Mouse (Mus musculus): ENCODE measurements around the gene Dusp28. TPM values are rescaled to one million over a fixed set of nuclear protein-coding genes. Genes with fewer than 3 reads are reported as not detected.

The Dusp28 gene
- 10 to 100 TPM; 14.3 to 14.5 TPM for total RNA-seq (2021)
- long read RNA-seq, experiment 1, transcript Dusp28-201 (2 exons, 1,314 nt), result major isoform, 6 of 6 reads
- long read RNA-seq, experiment 1, partial matches to known transcripts, result 0 of 6 reads
- long read RNA-seq, experiment 1, other reads (novel, unspliced or antisense), result 0 of 6 reads
- long read RNA-seq, experiment 2, transcript Dusp28-201 (2 exons, 1,314 nt), result major isoform, 34 of 37 reads
- long read RNA-seq, experiment 2, partial matches to known transcripts, result 0 of 37 reads
- long read RNA-seq, experiment 2, other reads (novel, unspliced or antisense), result 3 of 37 reads

DNA sequence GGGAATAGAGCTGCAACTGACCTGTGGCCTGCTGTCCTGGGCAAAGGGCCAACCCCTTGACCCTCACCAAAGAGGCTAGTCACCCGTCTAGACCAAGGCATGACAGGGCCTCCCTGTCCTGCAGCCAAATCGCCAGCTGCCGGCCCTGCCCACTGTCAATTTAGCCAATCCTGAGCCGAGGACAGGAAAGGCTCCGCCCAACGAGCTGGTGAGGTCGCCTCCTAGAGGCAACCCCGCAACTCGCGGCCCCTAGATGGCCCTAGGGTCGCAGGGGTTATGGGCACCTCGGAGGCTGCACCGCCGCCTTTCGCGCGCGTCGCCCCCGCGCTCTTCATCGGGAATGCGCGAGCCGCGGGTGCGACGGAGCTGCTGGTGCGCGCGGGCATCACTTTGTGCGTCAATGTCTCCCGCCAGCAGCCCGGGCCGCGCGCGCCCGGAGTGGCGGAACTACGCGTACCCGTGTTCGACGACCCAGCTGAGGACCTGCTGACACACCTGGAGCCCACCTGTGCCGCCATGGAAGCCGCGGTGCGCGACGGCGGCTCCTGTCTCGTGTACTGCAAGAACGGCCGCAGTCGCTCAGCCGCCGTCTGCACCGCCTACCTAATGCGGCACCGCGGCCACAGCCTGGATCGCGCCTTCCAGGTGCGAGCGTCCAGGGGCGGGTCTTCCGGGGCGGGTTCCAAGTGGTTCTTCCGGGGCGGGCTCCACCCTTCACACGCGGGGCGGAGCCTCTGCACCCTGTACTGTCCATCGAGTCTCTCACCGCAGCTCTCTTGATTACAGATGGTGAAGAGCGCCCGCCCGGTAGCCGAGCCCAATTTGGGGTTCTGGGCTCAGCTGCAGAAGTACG, at the start of gene Dusp28:
TSS of gene Dusp28 (plus strand) at position 203 of the 853 bp plus-strand sequence.
- DNase-seq (ENCODE audit: low spot score in 2 of 2), result peak; percentile 81 to 82

DNA sequence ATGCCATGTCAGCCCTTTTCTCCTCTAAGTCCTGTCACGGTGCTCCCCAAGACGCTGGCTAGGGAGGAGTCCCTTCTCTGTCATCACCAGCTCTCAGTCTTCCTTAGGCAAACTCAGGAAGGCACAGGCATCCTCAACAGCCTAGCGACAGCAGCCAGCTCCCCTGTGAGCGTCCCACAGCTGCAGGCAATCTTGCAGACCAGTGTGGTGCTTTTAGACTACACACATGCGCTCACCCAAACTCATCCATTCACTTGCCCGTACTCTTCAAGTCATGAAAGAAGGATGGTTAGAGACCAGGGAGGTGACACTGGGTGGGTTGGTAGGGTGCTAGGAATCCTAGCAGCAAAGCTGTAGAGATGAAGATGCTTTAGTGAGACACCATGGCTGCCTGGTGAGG, 45.3 kb upstream of the Dusp28 start:
- DNase-seq (ENCODE audit: low spot score in 2 of 2), result no peak

DNA sequence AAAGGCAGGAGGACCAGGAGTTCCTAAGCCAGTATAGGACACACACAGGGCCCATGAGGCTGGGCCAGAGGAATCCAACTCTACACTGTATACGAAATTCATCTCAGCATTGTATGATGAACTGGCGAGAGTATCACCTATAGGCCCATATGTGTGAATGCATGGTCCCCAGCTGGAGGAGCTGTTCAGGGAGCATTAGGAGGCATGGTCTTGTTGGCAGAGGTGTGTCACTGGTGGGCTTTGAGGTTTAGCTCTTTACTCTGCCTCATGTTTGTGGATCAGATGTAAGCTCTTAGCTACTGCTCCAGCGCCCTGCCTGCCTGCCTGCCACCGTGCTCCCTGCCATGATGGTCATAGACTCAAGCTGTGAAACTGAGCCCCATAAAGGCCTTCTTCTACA, 43.5 kb upstream of the Dusp28 start:
- DNase-seq (ENCODE audit: low spot score in 2 of 2), result no peak

DNA sequence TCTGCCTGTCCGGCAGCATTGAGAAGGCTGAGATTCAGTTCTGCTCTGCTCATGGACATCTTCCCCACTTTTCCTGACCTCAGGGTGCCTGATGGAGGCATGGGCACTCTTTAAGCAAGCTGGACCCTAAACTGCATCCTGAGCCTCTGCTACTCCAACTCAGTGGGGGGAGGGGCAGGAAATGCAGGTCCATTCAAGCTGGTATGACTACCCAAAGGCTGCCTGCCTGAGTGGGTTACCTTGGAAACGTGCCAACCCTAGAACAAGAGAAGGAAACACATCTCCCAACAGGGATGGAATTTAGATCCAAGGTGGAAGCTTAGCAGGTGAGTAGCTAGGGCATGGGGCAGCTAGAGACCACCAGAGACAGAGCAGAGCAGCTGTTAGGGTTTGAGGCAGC, 40.6 kb upstream of the Dusp28 start:
- DNase-seq (ENCODE audit: low spot score in 2 of 2), result no peak

DNA sequence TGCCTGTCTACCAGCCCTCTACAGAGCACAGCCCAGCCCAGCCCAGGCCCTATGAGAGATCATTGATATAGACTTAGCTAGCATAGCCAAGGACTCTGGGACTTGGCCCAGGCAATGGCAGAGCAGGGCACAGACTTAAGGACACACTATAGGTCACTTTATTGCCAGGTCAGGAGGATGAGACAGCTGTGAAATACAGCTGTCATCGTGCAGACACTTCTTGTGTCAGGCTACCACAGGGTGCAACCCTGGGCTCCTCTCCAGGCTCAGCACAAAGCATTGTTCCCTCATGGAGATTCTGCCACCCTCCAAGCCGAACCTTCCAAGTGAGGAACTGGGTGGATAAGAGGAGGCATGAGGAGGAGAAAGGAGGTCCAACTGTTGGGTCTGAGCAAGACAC, 36.8 kb upstream of the Dusp28 start:
- DNase-seq (ENCODE audit: low spot score in 2 of 2), result no peak

DNA sequence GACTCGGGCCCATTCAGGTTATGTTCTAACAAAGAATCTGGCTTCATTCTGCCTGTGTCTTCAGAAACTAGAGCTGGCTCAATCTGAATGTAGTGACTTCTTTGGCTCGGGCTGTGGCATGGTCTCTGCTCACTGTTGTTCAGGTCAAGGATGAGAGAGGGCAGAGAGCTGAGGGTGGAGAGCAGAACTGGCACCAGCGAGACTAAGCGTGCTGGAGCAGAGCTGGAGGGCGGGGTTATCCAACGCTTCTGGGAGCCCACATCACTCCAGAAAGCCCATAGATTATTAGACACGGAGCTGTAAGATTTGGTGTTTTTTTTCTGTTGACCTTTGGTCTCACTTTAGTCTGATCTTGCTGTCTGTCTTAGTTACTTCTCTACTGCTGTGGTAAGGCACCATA, 34.1 kb upstream of the Dusp28 start:
- DNase-seq (ENCODE audit: low spot score in 2 of 2), result no peak

DNA sequence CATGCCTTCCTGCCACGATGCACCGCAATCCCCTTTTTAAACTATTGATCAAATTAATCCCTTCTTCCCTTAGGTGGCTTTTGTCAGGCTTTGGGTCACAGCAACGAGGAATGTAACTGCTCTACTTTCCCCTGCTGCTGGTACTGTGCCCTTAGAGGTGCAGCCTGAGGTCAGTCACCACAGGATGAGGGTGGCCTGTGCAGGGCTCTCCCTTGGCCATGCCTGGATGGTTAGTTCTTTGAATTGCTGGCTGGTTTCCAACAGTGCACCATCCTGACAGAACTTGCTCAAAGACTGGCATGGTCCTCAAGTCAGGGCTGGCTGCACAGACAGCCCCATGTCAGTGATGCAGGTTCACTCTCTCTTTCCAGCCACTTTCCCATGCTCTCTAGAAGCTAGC, 32.8 kb upstream of the Dusp28 start:
- DNase-seq (ENCODE audit: low spot score in 2 of 2), result no peak

DNA sequence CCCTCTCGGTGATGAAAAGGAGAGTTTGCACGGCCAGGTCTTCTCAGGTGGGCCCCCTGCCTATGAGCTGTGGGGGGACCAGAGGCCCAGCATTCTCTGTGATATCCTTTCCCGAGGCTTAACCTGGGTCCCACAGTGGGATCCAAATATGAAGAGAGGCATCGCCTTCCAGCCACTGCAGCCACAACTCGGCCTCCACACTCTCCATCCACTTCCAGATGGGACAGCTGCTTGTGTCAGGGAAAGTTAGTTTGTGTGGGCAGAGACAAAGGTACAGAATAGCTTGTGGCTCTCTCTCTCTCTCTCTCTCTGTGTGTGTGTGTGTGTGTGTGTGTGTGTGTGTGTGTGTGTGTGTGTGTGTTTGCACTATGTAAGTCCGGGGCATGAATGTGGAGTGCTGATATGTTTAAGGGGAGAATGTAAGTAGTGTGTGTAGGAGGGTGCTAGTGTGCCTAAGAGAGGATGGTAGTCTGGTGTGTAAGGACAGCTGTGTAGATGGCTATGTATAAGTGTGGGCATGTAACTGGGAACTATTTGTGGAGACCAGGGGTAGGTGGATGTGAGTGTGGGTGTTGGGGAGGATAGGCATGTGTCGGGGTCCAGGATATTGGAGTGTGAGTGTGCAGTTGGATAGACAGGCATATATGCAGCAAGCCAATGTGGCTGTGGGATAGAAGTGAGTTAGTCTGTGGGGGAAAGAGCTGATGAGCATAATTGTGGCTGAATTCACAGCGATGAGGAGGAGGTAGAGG, 31.2 kb upstream of the Dusp28 start:
- no peak for DNase-seq (ENCODE audit: low spot score in 2 of 2)

DNA sequence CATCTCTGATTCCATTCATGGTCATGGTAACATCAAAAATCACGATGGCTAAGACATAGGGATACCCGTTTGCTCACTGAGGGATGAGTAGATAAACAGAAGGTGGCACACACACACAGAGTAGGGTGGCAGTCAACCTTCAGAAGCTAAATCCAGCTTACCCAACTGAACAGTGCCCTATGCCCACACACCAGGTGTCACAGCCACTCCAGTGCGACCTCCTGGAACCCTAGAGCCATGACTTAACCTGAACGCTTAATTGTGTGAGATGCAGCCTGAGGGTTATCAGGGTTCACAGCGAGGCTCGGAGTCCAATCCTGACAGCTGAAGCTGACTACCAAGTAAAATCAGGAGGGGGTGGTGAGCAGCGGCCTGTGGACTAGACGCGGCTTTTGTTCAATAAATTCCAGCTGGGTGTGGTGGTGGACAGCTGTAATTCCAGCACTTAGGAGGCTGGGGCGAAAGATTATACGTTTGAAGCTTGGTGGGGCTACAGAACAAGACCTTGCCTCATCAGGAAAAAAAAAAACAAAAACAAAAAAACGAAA, 29.3 kb upstream of the Dusp28 start:
- DNase-seq (ENCODE audit: low spot score in 2 of 2), result no peak

DNA sequence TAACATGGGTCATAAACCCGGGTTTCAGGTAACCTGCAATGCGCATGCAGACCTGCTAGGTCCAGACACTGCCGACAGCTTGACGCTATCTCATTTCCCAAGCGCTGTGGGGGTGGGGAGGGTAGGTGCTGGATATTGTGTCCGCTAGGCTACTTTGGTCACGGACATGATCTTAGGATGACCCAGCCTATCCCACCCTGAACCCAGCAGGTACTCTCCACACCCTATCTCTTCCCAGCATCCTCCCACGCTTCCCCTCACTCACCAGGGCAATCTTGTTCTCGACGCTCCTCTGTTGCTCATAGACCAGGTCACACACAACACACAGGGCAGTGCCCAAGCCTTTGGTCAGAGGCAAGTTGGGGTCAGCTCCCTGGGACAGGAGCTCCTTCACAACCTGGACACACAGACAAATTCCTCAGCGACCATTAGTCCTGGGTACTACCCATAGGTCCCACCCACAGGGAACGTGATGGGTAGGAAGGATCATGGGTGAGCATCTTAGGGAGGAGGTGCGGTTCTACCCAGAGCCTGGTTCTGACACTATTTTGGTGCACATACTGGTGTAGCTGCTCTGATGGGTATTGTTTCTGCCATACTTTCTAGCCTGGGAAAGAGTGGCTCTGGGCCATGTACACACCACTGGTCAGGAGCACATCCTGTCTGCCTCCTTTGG, 28.6 kb upstream of the Dusp28 start:
- DNase-seq (ENCODE audit: low spot score in 2 of 2), result no peak

DNA sequence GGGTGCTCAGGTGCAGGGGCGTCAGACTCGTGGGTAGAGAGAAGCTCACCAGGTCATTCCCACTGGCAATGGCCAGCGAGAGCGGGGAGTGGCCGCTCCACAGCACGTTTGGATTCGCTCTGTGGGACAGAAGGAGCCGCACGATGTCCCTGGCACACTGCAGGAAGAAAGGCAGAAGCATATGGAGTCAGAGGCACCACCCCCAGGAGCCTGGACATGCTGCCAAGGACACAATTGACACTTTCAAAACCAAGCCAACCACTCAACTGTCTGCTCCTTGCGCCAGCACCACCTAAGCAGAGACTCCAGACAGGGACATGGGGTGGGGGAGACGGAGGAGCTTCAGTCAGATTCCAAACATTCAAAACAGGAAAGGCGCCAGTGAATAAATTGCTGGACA, 27.5 kb upstream of the Dusp28 start:
- DNase-seq (ENCODE audit: low spot score in 2 of 2), result no peak

DNA sequence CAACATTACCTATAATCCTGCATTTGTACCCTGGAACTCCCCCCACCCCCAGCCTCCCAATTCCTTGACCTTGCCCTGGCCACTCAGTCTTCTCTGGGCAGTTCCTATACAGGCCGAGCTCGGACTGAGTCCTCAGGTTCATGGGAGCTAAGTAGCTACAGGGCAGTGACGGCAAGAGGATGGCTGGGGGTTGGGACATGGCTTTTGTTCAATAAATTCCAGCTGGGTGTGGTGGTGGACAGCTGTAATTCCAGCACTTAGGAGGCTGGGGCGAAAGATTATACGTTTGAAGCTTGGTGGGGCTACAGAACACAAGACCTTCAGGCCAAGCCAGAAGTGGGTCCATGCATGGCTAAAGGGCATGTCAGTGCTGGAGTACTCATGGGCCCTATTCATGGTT, 26.7 kb upstream of the Dusp28 start:
- DNase-seq (ENCODE audit: low spot score in 2 of 2), result no peak

DNA sequence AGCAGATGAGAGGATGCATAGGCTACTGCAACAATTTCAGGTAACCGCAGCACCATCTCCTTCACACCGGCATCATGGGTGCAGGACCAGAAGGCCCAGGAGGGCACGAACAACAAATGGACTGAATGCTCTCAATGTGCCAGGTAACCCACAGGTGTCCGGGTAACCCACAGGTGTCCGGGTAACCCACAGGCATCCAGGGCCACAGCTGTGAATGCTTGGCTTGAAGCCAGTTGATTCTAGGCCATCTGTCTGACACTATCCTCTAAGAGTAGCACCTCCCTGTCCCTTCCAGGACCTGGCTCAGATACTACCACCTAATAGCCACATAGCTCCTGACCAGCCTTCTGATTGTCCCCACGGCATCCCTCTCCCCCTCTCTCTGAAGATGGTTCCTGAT, 24.8 kb upstream of the Dusp28 start:
- DNase-seq (ENCODE audit: low spot score in 2 of 2), result no peak

DNA sequence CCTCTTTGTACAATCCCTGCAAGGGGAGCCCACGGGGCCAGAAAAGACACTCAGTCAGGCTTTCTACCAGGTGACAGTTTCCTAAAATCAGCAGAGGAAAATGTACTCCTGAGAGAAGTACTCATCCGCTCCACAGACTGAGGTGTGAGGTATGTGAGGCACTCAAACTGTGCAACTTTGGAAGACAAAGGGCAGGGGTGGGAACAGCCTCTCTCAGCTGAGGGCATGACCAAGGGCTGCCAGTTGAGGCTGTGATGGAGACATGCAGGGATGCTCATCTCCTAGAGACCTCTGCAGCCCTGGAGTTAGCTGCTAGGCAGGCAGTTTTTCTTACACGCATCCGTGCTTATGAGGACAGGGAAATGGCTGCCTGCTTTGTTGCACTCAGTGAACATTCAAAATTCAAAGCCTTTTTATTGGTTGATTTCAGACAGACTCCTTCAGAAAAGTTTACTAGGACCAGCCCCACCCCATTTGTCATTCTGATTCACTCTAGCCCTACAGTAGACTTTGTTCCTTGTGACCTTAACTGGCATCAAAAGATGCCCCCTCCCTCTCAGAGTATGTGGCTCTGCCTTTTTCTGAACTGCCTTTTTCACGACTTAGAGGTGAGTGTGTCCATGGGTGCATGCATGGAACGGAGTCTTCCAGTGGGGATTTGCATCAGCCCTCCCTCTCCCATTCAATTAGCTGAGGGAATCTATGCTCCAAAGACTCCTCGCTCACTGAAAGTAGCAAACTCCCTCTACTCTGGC, 17.7 kb upstream of the Dusp28 start:
- no peak for DNase-seq (ENCODE audit: low spot score in 2 of 2)

DNA sequence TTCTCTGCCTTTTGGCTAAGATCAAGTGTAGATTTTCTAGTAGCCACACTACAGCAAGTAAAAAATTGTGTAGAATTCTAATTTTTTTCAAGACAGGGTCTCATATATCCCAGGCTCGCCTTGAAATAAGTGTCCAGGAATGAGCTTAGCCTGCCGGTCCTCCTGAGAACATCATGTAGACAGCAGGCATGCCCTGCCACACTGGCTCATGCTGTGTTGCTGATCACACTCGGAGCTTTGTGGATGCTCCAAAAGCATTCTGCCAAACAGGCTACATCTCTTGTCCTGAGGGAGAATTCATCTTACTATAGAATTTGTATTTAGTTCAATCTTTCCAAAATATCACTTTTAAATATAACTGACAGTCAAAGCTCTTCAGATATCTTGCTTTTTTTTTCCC, 14.0 kb upstream of the Dusp28 start:
- DNase-seq (ENCODE audit: low spot score in 2 of 2), result no peak

DNA sequence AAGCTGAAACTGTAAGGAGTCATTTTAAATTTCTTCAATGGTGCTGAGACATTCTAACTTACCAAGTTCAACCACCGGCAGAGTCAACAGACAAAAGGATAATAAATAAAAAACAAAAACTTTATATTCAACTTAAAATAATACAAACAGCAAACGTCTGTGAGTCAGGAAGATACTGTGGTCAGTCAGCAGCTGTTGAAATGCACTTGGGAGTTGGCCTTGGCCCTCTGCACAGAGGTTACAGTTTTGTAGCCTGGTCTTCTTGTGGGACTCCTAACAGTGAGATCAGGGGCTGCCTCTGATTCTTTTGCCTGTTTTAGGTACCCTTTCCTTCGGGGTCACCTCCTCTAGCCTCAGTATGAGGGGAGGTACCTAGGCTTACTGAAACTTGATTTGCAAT, 12.9 kb upstream of the Dusp28 start:
- DNase-seq (ENCODE audit: low spot score in 2 of 2), result no peak

DNA sequence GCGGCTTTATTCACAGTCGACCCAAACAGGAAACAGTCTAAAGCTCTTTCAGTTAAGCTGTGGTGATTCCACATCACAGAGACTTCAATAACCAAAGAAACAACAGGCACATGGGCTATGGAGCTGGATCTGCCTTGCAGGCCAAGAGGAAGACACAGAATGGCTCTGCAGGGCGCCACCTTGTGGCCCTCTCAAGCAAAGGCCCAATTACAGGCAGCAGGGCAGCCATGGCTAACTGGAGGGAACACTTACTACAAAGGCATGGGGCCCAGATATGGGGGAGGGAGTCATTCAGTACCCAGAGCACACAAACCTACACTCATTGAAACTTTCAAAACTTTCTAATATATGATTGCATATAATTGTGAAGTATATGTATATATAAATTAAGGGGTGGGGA, 11.7 kb upstream of the Dusp28 start:
- DNase-seq (ENCODE audit: low spot score in 2 of 2), result peak; percentile 62 to 68

DNA sequence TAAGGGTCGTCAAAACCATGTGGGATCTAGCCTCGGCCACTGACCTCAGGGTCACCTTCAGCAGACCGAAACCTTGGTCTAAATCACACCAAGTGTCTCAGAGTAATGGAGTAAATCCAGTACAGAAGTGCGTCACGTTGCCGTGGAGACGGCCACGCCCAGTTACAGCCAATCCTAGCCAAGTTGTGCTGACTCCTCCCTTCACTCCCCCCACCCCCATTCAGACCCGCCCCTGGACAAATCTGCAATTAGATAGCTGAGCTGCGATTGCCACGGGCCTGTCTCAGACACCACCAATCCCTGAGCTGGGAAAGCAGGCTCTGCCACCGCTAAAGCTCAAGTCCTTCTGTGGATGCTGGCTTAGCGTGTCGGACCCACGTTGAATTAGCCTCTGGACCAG, 4.0 kb upstream of the Dusp28 start, which contains the start of gene Ankmy1:
TSS of gene Ankmy1 (minus strand) at position 121 of the 400 bp plus-strand sequence.
- DNase-seq (ENCODE audit: low spot score in 2 of 2), result peak; percentile 42 to 47

DNA sequence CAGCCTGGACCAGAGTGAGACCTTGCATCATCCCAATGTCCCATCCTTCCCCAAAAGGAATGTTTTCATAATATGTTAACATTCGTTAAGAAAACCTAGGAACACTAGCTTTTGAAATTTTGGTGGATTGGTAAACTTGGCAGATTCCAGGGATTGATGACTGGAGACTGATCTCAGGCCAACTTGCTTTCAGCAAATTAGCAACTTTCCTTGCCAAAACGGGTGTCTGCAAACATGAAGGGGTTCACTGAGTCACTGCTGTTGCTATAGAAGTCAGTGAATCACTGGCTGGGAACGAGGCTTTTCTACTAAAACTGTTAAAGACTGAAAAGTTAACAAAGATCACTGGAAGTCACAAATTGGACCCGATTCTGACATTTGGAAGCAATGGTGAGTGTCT, 3.2 kb upstream of the Dusp28 start:
- no peak for DNase-seq (ENCODE audit: low spot score in 2 of 2)

DNA sequence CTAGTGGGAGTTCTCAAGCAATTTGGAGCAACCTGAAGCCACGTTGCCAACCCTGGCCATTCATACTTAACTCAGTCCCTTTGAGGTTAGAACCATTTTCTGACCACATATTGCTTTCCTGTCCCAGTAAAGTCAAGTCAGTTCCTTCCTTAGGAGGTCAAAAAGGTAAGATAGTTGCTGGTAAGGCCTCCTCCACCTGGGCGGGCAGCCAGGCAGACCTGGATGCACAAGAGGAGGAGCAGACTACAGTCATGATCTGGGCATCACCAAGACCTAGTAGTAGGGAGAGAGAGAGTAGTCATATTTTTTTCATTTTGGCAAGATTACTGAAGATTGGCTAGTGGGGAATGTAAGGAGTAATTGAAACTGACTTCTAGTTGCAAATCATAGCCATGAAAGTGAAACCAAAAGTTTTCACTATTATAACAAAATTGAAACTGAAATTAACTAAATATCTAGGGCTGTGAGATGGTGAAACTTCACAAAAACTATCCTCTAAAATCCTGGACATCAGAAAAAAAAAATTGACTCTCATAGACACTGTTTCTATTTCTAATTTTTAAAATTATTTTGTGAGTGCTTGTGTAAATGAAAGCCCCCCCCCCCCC, 974 bp upstream of the Dusp28 start:
- no peak for DNase-seq (ENCODE audit: low spot score in 2 of 2)
